Mouse (Mus musculus) mesoderm, embryonic 11.5 days (tissue): Measurements from ENCODE around the gene Adamtsl1.

ENCODE experiments used
- DNase-seq: peaks from one replicate; pipeline ENCODE4 v3.0.0-alpha.2; 2012; ENCODE audit warnings: low read depth, low spot score

The Adamtsl1 gene

DNA sequence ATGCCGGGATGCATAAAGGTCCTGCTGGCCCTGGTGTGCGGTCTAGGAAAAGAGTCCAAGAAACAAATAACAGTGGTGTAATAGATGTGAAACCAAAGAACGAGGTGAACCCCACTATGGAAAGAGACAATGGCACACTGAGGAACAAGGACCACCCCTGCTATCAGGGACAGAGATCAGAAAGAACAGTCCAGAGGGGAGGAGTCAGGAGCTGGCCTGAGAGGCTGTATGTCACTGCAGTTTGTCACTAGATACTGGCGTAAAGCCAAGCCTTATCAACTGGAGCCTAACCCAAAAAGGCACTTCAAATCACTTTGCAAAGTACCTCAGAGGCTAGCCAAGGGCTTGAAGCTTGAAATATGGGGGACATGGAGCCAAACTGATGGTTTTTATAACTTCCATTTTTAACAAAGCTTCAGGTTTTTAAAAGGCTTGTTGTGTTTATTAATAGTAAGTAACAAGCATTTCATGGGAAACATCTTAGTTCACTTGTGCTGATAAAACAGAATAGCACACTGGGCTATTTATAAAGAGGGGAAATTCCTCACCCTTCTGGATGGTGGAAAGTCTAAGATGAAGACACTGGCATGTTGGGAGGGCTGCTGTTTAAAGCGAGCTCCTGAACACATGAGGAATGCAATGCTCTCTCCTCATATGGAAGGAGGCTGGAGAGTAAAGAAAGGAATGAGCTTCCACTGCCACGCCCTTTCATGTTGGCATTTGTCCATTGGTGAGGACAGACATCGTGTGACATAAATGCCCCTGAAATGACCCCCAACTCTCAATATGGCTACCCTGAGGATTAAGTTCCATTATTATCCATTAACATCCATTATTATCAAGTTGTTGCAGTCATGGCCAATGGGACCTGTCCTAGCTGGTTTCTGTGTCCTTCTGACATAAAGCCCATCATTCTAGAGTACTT, 797.1 kb downstream of the Adamtsl1 start:
- no peak for DNase-seq

DNA sequence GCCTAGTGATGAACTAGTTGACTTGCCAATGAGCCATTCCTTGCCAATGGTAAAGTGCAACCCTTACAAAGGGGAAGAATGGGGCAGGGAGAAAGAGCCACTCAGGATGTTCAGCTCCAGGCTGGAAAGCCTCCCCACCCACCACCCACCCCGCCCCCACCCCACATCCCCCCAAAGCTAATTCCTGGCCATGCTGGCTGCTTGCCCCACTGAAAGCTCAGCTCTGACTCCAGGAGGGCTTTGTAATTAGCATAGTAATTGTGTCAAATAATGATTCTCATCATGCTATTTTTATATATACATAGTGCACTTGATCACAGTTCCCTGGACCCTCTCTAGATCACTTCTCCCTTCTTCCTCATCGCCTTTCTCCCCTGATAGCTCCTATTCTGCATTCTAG, 798.4 kb downstream of the Adamtsl1 start:
- DNase-seq, result no peak

DNA sequence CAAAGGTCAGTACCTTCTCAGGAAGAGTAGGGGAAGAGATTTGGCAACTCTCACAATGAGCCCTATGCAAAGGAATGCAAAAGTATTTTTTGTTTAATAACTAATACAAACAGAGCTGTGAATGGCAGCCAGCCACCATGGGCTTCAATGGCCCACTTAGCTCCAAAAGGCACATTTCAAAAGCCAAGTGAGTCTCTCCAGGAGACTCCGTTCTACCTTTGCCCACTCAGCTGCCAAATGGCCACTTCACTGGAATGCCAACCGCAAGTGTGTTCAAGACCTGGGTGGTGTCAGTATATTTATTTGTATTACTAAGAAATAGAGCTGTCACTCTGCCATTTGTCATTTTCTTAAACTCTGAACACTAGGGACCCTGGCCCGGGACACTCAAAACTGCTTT, 800.5 kb downstream of the Adamtsl1 start:
- DNase-seq, result no peak

DNA sequence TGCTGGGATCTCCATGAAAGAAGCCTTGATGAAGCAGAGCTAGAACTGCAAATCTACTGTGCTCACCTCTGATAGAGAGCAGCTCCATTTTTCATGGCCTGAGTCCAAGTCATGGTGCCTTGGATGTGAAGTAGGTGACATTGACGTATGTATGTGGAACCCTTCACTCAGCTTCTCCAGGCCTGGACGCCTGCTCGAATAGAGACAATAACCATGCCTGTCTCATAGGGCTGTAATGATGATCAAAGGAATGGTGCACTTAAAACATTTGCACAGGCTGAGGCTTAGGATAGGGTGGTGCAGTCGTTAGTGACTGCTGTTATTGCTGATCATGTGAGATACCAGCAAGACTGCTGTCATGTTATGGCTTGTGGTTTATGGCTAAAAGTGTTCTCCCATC, 801.1 kb downstream of the Adamtsl1 start:
- no peak for DNase-seq

DNA sequence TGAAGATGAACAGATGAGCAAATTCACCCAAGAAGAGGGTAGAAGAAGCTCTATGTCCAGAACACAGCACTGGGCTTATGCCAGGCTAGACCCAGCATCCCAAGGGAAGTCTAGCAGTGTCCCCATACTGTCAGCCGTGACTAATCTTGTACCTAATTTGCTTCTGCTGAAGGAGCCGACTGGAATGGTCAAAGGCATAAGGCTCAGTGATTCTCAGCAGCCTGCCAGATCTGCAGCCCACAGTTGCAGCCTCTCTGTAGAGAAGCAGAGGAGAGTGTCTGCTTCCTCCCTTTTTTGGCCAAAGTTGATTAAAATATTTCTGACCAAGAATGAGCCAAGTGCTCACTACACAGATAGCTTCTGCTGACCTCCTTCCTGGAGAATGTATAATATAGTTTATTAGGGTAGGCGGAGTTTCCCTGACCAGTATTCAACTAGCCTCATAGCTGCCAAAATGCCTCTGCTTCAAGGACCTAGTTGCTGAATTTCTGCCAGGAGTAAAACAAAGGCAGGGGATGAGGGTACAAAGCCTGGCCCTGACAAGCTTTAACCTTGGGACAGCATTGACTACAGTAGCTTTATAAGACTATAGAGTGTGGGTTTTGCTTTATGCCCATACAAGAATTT, 804.1 kb downstream of the Adamtsl1 start:
- no peak for DNase-seq

DNA sequence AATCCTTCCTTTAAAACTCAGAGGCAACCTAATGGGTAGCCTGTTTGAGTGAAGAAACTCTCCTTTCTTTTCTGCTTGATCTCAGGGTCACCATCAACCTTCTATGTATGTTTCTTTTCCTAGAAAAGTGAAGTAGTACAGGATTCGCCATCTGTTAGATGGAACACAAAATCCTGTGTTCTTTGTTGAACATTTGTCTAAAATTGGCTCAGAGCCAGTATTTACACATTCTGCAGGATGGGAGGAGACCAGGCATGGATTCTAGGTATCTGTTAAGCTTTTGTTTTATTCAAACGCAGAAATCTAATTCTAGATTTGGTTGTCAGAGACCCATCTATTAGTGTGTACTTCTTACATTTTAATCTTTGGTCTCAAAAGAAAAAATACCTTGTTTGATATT, 811.4 kb downstream of the Adamtsl1 start:
- DNase-seq, result no peak

DNA sequence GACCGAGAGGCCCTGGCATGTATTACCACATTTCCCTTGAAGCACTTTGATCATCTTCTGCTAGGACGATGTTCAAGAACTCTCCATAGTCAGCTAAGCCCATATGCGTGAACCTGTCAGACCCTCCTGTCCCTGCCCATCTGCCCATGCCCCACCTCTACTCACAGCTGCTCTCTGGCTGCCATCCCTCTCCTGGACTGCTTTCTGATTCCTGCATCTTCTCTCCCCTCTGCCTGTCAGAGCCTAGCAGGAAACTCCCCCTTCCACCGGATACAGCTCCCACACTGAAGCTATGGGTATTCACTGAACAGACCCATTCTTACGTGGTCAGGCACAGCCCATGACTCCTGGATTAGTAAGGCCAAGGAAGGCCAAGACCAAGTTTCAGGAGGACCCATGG, 812.0 kb downstream of the Adamtsl1 start:
- DNase-seq, result no peak

DNA sequence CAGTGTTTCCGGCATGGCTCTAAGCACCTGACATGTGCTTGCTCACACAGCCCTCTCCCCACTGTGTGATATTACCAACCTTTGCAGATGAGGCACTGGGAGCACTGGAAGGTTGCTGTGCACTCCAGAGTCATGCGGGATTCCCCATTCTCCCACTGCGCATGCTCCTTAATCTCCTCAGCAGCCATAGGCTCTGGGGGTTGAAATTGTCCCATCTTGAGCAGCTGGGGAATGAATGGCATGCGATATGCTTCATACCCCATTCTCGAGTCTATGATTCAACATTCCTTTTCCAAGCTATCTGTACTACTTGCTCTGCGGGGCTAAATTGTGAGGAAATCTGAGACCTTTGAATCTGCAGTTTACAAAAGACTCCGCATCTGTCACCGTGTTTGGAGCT, 812.7 kb downstream of the Adamtsl1 start:
- peak; percentile 34 for DNase-seq

DNA sequence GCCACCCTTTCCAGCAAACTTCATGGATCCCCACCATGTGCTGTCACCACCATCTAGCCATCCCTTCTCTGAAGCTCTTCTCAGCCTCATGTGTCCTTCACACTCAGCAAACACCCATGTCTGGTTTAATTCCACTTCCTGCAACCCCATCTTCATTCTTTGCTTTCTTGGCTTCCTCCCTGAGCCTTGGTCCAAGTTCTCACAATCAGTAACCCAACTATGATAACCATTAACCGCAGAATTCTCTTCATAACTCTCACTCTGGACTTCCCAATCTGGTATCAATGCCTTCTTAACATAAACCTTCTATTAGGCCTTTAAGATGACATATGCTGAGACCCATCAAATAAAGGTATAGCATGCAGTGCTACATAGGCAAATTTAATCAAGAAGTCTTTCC, 815.5 kb downstream of the Adamtsl1 start:
- no peak for DNase-seq

DNA sequence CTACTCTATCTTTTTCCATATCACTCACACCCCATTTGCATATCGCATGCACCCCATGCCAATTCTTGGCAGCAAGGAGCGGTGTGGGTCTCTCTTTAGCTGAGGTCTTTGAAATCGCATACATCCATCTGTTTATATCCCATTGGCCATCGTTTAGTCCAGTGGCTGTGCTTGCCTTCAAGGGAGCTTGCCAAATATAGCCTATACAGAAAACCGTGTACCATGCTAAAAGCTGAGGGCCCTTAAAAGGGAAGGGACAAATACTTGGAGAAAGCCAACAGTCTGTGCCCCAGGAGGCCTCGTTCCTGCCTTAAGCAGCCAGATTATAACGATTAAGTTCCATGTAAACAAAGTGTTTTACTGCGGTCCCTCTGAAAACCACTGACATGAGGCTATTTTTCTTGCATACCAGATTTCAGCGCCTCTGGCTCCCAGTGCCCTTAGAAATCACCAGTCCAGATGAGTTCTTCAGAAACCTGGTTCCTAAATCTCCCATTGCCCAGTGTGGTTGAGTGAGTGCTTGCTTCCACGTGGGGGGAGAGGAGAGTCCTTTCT, 822.0 kb downstream of the Adamtsl1 start:
- DNase-seq, result peak; percentile 32

DNA sequence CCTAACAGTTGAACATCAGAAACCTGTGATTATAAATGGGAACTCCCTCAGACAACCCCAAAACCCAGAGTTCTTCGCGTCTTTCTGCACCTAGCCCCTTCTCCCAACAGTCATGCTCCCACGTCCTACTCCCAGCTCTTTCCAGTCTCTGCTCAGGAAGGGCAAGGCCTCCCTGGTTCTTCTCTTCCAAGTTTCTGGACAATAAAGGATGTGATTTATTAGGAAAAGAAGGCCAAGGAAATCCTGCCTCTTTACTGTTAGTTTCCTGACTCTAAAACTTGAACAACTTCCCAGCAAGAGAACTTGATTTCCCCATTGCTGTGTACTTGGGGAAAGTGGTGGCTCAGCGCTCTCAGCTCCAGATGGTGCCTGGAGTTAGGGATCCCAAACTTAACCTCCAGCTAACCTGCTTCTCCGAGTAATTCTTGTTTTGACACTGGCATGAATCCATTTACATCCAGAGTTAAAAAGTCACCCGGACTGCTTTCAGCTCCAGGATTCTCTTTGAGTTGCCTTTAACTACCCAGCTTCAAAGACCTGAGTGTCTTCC, 823.3 kb downstream of the Adamtsl1 start:
- DNase-seq, result no peak

DNA sequence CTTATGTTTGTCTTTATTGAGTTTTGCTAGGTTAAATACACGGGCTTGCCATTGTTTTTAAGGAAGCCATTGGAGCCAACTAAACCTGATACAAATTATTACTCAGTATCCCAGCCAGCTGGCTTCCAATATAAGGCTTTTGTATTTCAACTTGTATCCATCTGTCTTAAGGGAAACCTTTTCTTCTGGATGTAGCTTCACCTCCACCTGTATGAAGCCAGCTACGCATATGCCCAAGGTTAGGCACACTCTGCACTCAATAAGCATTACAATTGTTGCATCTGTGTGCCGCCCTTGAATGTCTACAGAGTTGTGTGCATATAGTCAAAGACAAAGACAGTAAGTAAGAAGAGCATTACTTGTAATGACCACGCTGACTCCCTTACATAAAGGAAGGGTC, 835.4 kb downstream of the Adamtsl1 start:
- no peak for DNase-seq

DNA sequence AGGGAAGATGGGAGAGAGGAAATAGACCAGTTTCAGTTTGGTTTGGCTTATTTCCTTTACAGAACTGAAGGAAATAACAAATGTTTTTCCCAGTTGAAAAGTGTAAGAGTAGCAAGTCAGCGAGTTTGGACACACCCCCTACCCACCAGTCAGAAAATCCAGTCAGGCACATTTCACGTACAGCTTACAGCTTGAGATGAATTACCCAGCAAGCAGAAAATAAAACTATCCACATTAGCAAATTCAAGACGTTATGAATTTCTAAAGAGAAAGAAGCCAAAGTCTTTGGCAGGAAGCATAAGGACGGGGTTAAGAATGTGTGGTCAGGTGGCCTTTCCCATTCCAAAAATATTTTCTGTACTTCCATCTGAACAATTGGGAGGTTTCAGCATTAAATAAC, 838.1 kb downstream of the Adamtsl1 start:
- DNase-seq, result no peak

DNA sequence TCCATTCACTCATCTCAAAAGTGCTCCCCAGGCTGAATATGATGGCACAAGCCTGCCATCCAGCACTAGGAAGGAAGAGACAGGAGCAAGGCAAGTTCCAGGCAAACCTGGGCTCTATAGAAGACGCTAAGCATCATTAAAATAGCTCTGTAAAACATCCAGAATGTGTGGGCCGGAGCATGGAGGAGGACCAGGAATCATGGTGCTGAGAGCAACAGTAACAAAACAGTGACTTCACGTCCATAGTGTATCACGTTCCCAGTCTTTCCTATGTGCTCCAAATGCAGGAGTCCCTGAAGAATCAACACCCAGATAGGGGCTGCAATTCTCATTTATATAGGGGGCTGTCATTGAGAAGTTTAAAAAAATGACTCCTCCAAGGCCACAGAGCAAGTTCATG, 839.6 kb downstream of the Adamtsl1 start:
- DNase-seq, result no peak

DNA sequence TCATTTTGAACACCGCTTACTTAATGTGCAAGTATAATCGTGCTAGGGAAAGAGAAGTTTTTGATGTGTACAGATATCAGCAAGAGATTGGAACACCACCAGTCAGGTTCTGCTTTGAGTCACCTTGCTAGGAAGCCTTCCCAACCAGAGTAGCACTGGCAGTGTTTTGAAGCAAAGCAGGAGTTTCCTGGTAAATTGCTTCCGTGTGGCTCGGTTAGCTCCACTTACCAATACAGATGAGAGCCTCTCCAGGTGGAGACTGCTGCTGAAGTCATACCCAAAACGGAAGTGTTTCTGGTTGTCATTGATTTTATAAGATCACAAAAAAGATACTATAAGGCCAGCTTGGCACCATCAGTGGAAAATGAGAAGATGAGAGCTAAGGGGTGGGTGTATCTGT, 845.4 kb downstream of the Adamtsl1 start:
- no peak for DNase-seq

DNA sequence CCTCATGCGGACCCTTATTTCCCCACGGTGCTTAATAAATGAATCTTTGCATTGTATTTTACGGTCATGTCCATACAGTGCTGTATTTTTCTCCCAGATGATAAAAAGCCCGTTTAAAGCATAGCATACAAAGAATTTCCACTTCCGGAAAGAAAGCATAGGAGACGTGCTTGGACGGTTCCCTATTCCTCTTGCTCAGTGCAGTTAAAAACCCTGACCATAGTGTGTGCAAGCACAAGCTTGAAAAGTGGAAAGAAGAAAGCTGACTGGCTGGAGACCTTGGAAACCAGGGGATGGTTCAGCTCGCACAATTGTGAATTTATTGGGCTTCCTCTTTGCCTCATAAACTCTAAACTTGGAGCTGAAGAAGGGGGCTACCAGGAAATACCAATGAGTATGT, 855.1 kb downstream of the Adamtsl1 start:
- no peak for DNase-seq

DNA sequence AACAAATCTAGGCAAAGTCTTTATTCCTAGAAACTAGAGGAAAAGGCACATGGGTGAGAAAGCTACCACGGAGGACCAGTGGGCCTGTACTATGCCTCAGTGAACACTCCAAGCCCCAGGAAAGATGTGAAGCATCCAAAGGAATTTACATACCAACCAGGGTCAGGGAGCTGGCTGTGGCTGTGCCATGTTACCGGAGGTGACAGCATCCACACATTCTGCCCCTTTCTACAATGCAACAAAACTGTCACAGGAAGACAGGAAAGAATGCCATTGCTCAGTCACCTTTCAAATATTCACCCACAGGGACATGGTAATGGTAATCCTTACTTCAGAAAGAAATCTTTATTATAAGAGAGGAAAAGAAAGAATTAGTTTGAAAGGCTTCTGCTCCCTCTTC, 859.2 kb downstream of the Adamtsl1 start:
- DNase-seq, result no peak

DNA sequence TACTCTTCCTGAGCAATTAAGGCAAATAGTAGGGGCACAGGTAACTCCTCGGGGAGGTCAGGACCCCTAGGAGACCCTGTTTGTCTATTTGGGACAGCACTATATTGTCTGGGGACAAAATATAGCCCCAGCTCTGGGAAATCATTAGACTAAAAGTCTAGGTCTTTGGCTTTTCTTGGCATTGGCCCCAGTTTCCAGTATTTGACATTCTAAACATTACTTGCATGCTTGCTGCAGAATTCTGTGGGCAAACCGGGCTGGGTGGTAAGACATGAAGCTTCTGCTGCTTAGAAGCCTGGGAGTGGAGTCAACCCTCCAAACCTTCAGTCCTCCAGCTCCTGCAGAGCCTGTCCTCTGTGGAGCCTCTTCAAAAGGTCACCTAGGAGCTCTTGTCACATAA, 869.2 kb downstream of the Adamtsl1 start:
- no peak for DNase-seq

DNA sequence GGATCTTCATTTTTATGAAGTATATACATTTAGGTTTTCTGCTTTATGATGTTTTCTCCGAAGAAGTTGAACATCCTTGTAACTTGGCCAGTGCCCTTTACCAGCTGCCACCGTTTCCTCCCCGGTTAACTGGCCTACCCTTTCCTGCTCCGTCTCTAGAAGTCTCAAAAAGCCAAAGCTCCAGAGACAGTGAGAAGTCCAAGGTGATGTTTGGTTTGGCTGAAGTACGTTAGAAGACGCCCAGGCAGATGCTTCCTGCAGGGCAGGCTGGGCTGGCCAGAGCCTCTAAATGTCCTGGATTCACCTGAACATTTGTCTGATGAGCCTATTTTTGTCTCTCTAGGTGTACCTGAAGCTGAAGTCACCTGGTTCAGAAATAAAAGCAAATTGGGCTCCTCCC, 871.1 kb downstream of the Adamtsl1 start:
- DNase-seq, result no peak

DNA sequence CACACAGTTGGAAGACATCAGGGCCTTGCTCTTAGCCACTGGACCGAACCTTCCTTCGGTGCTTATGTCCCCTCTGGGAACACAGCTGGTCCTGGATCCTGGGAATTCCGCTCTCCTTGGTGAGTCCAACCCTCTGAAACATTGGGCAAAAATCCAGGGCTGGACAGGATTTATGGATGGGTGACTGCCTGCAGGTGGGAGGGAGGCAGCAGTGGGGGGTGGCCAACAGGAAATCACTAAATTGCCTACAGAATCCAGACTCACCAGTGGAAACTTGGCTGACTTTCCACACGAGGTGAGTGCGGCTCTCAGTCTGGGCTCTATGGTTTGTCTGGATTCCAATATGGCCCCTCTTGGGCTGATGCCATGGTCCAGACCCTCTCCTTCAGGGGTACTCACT, 874.5 kb downstream of the Adamtsl1 start:
- DNase-seq, result peak; percentile 30

DNA sequence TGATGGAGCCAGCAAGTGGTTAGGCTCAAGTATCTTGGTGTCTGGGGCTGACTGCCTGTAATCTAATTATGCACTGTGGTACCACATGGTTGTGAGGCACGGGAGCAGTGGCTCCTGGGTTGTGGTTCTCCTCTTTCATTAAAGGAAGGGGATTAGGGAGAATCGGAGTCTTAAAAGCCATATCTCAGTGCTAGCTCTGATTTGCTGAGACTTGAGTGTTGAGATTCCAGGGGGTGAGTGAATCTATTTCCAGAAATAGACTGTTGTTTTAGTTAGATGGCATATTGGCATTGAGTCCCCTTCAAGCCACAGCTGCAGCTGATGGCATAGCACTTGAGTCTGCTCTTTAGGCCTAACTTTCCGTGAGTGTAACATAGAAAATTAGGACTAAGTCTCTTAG, 877.2 kb downstream of the Adamtsl1 start:
- DNase-seq, result no peak

DNA sequence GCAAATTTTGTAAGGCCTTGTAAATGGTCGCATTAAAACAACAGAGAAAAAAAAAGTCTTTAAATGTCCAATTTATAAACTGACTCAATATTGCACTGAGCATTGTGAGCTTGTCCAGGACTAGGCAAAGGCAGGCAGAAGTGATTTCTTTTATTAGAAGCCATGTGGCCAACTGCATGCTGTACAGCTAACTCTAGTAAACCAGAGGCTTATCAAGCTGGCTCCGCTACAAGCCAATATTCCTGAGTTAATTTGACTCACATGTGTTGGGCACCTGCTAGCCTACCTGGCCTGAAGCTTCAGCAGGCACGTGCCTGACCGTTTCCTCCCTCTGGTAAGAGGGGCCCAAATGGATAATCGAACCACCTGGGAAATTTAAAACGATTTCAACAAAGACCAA, 881.7 kb downstream of the Adamtsl1 start:
- no peak for DNase-seq
